Mouse (Mus musculus): Measurements from ENCODE around the gene Clec2g.

DNA sequence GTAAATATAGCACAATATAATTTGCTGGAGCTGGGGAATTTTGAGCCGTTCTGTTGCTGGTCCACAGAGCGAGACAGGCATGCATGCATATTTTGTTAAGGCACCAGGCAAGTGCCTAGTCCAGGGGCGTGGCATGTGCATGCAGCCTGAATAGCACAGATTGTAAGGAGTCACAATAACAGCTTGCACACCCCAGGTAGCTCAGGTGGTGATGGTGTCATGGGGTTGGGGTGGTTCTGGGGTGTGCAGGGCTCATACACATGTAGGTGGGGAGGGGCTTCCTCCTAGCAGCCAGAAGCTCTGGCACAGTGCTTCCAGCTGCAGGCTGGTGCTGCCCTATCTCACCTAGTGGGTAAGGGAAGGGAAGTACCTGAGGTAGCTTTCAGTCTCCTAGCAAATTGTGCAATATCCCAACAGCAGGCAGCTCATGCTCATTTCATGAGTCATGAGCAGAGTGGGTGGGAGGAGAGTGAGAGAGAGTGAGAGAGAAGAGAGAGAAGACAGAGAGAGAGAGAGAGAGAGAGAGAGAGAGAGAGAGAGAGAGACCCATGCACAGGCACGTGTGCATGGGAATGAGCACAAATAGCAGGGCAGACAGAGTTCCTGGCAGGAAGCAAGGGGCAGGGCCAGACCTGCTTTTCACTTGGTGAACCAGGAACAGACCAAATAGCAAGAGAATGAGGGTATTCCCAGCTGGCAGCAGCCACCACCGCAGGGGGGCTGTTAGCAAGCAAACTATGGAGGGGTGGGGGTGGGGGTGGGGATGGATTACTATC, 7.7 kb downstream of the Clec2g start:
- no peak for TF ChIP-seq CTCF (IDR thresholded peaks at IDR 0.05 in 2 of 3, conservative IDR thresholded peaks at IDR 0.05 in 1 of 3; ENCODE audit: control insufficient read depth in 1 of 3, insufficient read depth in 1 of 3, low read depth in 2 of 3, low read length in 3 of 3, poor library complexity in 1 of 3, severe bottlenecking in 1 of 3)
- TF ChIP-seq POLR2A (IDR thresholded peaks at IDR 0.05; ENCODE audit: control insufficient read depth in 1 of 2, insufficient read depth in 1 of 2, low read depth in 1 of 2, low read length in 2 of 2, poor library complexity in 1 of 2), result no peak
- TF ChIP-seq POLR2AphosphoS5 (IDR thresholded peaks at IDR 0.05; ENCODE audit: borderline replicate concordance, low read depth, low read length), result no peak
- TF ChIP-seq NRF1 (IDR thresholded peaks at IDR 0.05; ENCODE audit: insufficient read depth, low read depth, low read length, poor library complexity, severe bottlenecking), result no peak
- no peak for TF ChIP-seq GATA1 (IDR thresholded peaks at IDR 0.05; ENCODE audit: low read depth, low read length)
- no peak for TF ChIP-seq HCFC1 (IDR thresholded peaks at IDR 0.05; ENCODE audit: low read depth, low read length)

All from MEL (cell line).